Mouse (Mus musculus) neural tube, embryonic 14.5 days (tissue): ENCODE measurements around the gene Ppp1r1b. TPM values are rescaled to one million over a fixed set of nuclear protein-coding genes. Genes with fewer than 3 reads are reported as not detected.
A peak's percentile ranks its signal among the peaks of the same experiment; 100 is the strongest.

ENCODE experiments used
- ATAC-seq: fragments of 200-750 bp; cut with Nextera tagmentation; 2 replicates; pipeline ENCODE4 v1.8.0; 2017; ENCODE audit warnings: low read depth, mild to moderate bottlenecking, moderate TSS enrichment, moderate library complexity
- H3K27ac ChIP-seq: fragments of 300-500 bp; sonication (generic); 2 replicates; pipeline ENCODE4 v1.5.1; 2014; ENCODE audit warnings: low read depth, mild to moderate bottlenecking, control low read depth, low read length, moderate library complexity, mixed read lengths
- H3K27me3 ChIP-seq: fragments of 300-500 bp; sonication (generic); 2 replicates; pipeline ENCODE4 v1.6.1; 2014; ENCODE audit warnings: low read length; ENCODE audit not compliant: control insufficient read depth, insufficient read depth
- H3K36me3 ChIP-seq: fragments of 300-500 bp; sonication (generic); 2 replicates; pipeline ENCODE4 v1.6.1; 2014; ENCODE audit warnings: low read length, mixed read lengths; ENCODE audit not compliant: control insufficient read depth, insufficient read depth
- H3K4me1 ChIP-seq: fragments of 300-500 bp; sonication (generic); 2 replicates; pipeline ENCODE4 v1.6.1; 2014; ENCODE audit warnings: low read length; ENCODE audit not compliant: control insufficient read depth, insufficient read depth
- H3K4me2 ChIP-seq: fragments of 300-500 bp; sonication (generic); 2 replicates; pipeline ENCODE4 v1.6.1; 2014; ENCODE audit warnings: mild to moderate bottlenecking, low read depth, low read length, control low read depth
- H3K4me3 ChIP-seq: fragments of 300-500 bp; sonication (generic); 2 replicates; pipeline ENCODE4 v1.5.1; 2014; ENCODE audit warnings: low read depth, low read length, control low read depth, mixed read lengths
- H3K9ac ChIP-seq: fragments of 300-500 bp; sonication (generic); replicated peaks from 2 replicates; pipeline ENCODE4 v1.6.1; 2014; ENCODE audit warnings: low read depth, mild to moderate bottlenecking, control low read depth, low read length, mixed read lengths
- H3K9me3 ChIP-seq: fragments of 300-500 bp; sonication (generic); 2 replicates; pipeline ENCODE4 v1.6.1; 2016; ENCODE audit warnings: low read length; ENCODE audit not compliant: control insufficient read depth
- WGBS: fragments of 180-500 bp; shearing (Covaris S2); extraction: QIAGEN DNeasy Blood & Tissue Kit; methylation state at CpG from one replicate; pipeline ENCODE4 v1.1.7; 2014; 5-methylcytosine and 5-hydroxymethylcytosine counted together
- polyA plus RNA-seq: library from polyadenylated mRNA; unstranded; fragments of >200 nt; fragmentation: Nextera tagmentation; extraction: Ambion mirVana; gene quantifications from 2 replicates; pipeline ENCODE4 v1.2.1, GENCODE M21; 2014

The Ppp1r1b gene
- polyA plus RNA-seq = 1.3 and 2.4 TPM in 2 replicates

GRCm38 (mm10) chr11:98348083-98348961 is at the start of gene Ppp1r1b:
Ppp1r1b (plus strand) TSS chr11:98348404.
- WGBS = 1% methylated on average over 52 of the region's 55 CpGs
- H3K9ac ChIP-seq = peak within 1 kb of the TSS; percentile 42
- peak within 1 kb of the TSS; percentile 42 for H3K4me3 ChIP-seq
- H3K9me3 ChIP-seq = no peaks in the 10 kb centered on the region
- no peak within 1 kb of the TSS for H3K27ac ChIP-seq
- peak within 1 kb of the TSS; percentile 89 for H3K4me2 ChIP-seq
- peaks cover 51% of the 10 kb centered on the region for H3K27me3 ChIP-seq
- peak; percentile 69 for ATAC-seq
- no peaks in the 10 kb centered on the region for H3K36me3 ChIP-seq
- H3K4me1 ChIP-seq = peaks cover 11% of the 10 kb centered on the region

DNA sequence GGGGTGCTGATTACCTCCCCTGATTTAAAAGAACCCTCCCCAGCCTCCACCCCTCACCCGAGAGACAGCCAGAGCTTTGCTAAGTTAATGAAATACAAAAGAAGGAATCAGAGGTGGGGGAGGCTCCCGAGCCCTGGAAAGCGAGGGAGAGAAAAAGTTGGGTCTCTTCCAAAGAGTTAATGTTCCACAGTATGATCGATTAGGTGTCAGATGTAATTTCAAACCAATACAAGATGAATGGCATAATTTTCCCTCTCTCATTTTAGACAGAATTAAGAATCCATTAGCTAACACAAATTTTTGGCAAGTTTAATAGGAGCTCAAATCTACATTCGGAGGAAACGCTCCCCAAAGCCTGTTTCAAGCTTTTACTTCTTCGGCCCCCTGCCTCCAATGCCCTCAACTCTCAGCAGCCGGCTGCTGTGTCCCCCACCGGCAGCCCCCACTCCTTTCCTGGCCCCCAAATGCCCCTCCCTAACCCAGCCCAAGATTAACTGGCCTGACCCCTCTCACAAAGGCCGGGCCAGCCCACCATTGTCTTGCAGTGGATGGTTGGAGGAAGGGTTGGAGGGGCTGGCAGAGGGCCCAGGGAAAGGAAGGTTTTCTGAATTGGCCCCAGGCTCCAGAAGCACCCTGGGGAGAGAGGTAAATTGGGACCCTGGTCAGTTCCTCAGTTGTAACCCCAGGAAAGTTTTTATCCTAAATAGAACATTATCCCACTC is 49.6 kb upstream of the Ppp1r1b start:
- H3K4me1 ChIP-seq = peaks cover 23% of the 10 kb centered on the region
- no peak overlapping the region for H3K27ac ChIP-seq
- no peaks in the 10 kb centered on the region for H3K27me3 ChIP-seq
- ATAC-seq = no peak
- H3K4me2 ChIP-seq = no peak overlapping the region
- no peak overlapping the region for H3K4me3 ChIP-seq
- no peak overlapping the region for H3K9ac ChIP-seq
- no peaks in the 10 kb centered on the region for H3K9me3 ChIP-seq
- WGBS = 4% methylated on average over 10 of the region's 10 CpGs
- no peaks in the 10 kb centered on the region for H3K36me3 ChIP-seq

- ATAC-seq = no peak
- peaks cover 36% of the 10 kb centered on the region for H3K27me3 ChIP-seq
- 1% methylated on average over 26 of the region's 26 CpGs for WGBS
- no peak overlapping the region for H3K4me2 ChIP-seq
- no peak overlapping the region for H3K9ac ChIP-seq
- no peaks in the 10 kb centered on the region for H3K36me3 ChIP-seq
- H3K4me1 ChIP-seq = peaks cover 3% of the 10 kb centered on the region; the same call in 1 of the 2 replicates
- no peaks in the 10 kb centered on the region for H3K9me3 ChIP-seq
- no peak overlapping the region for H3K27ac ChIP-seq
- no peak overlapping the region for H3K4me3 ChIP-seq
These were observed 34.3 kb upstream of the Ppp1r1b start for GRCm38 (mm10) chr11:98313790-98314323.

DNA sequence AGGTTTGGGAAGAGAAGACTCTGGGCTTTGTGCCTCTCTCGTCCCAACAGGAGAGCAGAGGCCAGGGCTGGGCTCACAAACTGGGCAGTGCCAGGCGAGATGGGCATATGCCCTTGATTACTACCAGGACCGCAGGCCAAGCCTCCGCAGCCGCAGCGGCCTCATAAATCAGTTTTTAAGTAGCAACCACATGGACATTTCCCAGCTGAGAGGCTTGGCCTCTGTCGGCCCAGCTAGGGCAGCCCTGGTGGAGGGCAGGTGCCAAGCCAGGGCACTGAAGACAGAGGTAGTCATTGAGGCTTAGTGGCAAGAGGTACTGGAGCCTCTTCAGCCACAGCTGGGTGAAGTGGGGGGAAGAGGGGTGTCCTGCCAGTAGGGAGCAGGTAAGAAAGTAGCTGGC is 30.7 kb upstream of the Ppp1r1b start:
- Histone ChIP-seq H3K36me3 (no peaks in the 10 kb centered on the region), H3K4me2 (no peak overlapping the region), H3K4me1 (peaks cover 7% of the 10 kb centered on the region; the same call in 1 of the 2 replicates), H3K27me3 (peaks cover 40% of the 10 kb centered on the region), H3K27ac (no peak overlapping the region), H3K4me3 (no peak overlapping the region), H3K9ac (no peak overlapping the region), H3K9me3 (no peaks in the 10 kb centered on the region)
- 0% methylated on average over 7 of the region's 7 CpGs for WGBS
- no peak for ATAC-seq

DNA sequence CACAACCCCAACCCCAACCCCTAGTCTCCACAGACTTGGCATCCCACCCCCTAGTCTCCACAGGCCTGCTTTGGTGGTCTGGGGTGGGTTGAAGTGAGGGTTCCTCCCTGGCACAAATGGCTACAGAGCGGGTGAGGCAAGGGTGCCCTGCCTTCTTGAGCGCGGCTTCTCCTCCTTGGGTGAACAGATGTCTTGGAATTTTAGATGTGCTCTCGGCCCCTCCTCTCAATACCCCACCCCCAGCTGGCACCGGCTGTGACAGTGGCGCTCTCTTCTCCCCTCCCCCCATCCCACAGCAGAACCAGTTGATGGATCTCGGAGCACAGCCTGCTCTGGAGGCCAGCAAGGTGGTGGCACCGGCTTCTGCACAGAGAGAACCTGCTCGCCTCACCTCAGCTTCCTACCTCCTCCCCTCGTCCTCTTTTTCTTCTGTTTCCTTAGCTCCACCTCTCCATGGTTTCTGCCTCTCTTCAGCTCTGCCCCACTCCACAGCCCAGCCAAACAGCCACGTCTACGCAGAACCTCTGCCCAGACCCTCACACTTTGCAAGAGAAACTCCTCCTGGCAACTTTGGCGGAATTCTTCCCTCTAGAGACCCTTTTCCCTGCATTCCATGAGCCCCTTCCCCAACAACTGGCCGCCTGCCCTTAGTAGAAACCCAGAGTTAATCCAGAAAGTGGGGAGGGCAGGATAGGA is 29.6 kb upstream of the Ppp1r1b start:
- Histone ChIP-seq H3K27ac (peak overlapping the region; percentile 34), H3K9ac (no peak overlapping the region), H3K4me3 (no peak overlapping the region), H3K4me2 (peak overlapping the region; percentile 18; the same call in 1 of the 2 replicates), H3K9me3 (no peaks in the 10 kb centered on the region), H3K4me1 (peaks cover 7% of the 10 kb centered on the region; the same call in 1 of the 2 replicates), H3K36me3 (no peaks in the 10 kb centered on the region), H3K27me3 (peaks cover 47% of the 10 kb centered on the region)
- WGBS = under 1% methylated on average over 14 of the region's 14 CpGs
- no peak for ATAC-seq

- Histone ChIP-seq H3K36me3 (no peaks in the 10 kb centered on the region), H3K4me2 (no peak overlapping the region), H3K27ac (peak overlapping the region; percentile 34; the same call in 1 of the 2 replicates), H3K4me3 (no peak overlapping the region), H3K9me3 (no peaks in the 10 kb centered on the region), H3K9ac (no peak overlapping the region), H3K27me3 (peaks cover 52% of the 10 kb centered on the region), H3K4me1 (peaks cover 7% of the 10 kb centered on the region; the same call in 1 of the 2 replicates)
- WGBS = 2% methylated on average over 15 of the region's 15 CpGs
- ATAC-seq = no peak
These were observed 29.1 kb upstream of the Ppp1r1b start for GRCm38 (mm10) chr11:98319120-98319519.

GRCm38 (mm10) chr11:98319544-98319943 is 28.7 kb upstream of the Ppp1r1b start:
- Histone ChIP-seq H3K36me3 (no peaks in the 10 kb centered on the region), H3K27ac (no peak overlapping the region), H3K4me2 (no peak overlapping the region), H3K4me1 (peaks cover 7% of the 10 kb centered on the region; the same call in 1 of the 2 replicates), H3K9me3 (no peaks in the 10 kb centered on the region), H3K27me3 (peaks cover 51% of the 10 kb centered on the region), H3K4me3 (no peak overlapping the region), H3K9ac (no peak overlapping the region)
- 12% methylated on average over 4 of the region's 4 CpGs for WGBS
- ATAC-seq = no peak

DNA sequence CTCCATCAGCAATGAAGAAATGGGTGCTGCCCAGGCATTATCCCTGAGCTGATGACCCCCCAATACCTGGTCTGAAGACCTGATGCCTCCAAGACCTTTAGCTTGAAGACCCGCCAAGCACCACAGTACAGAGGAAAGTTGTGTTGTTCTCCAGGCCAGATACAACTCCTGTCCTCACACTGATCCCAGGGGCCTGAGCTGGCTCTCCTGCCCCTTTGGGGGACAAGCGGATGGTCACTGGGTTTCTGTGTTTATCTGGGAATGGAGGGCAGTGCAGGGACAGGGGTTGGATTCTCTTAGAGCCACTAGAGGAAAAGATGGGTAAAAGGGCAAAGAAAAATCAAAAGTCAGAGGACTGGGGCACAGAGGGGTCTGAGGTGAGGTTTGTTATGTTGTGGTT is 28.3 kb upstream of the Ppp1r1b start:
- Histone ChIP-seq H3K27ac (no peak overlapping the region), H3K36me3 (no peaks in the 10 kb centered on the region), H3K4me3 (no peak overlapping the region), H3K9ac (no peak overlapping the region), H3K4me1 (peaks cover 7% of the 10 kb centered on the region; the same call in 1 of the 2 replicates), H3K27me3 (peaks cover 54% of the 10 kb centered on the region), H3K9me3 (no peaks in the 10 kb centered on the region), H3K4me2 (no peak overlapping the region)
- ATAC-seq = no peak
- 6% methylated on average over 2 of the region's 2 CpGs for WGBS
